Mouse (Mus musculus): ENCODE data around the gene Aldh4a1. TPM values are rescaled to one million over a fixed set of nuclear protein-coding genes. Genes with fewer than 3 reads are reported as not detected.

Gene Aldh4a1
- polyA plus RNA-seq, 2 experiments, result 29.9 to 31.1 TPM

DNA sequence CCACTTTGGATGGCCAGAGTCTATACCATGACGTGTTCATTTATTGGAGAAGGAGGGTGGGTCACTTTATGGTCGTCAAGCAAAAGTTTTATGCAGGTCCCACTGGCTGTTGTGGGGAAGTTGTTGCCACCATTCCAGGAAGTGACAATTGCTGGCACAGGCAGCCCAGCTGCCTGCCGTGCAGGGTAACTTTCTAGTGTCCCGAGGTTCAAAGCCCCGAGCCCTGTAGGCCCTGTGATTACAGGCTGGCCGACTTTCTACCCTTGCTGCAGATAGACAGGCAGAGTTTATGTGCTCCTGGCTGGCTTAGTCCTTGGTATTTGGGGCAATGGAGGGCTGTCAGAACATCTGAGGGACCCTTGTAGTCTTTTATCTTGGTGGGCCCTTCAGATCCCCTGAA lies 43.2 kb upstream of the Aldh4a1 start:
- no peaks in the 10 kb centered on the region for H3K9me3 ChIP-seq (ENCODE audit: control insufficient read depth, low read length)
- H3K27me3 ChIP-seq (ENCODE audit: control insufficient read depth, insufficient read depth, low read length), result peaks cover 27% of the 10 kb centered on the region
- no peak overlapping the region for H3K27ac ChIP-seq
- H3K4me2 ChIP-seq (ENCODE audit: low read depth), result no peak overlapping the region
- no peak overlapping the region for H3K9ac ChIP-seq (replicated peaks)
- H3K4me3 ChIP-seq (ENCODE audit: insufficient read depth in 1 of 2, low read depth in 2 of 2, low read length in 2 of 2), result no peak overlapping the region
- no peaks in the 10 kb centered on the region for H3K36me3 ChIP-seq (replicated peaks; ENCODE audit: control insufficient read depth, insufficient read depth, low read depth)
- H3K4me1 ChIP-seq (replicated peaks; ENCODE audit: control insufficient read depth in 2 of 2, insufficient read depth in 2 of 2, low read length in 1 of 2), result peaks cover 0 to 13% of the 10 kb centered on the region in 2 experiments; a peak in 2 of 4 replicates
- WGBS (ENCODE audit: insufficient replicate concordance), result 28% methylated on average over 6 of the region's 6 CpGs
- ATAC-seq (ENCODE audit: insufficient read depth), result no peak
- no peak for TF ChIP-seq CTCF (IDR thresholded peaks at IDR 0.05; ENCODE audit: low read depth)
- DNase-seq (ENCODE audit: low read depth in 3 of 3, low spot score in 3 of 3), result no peak

DNA sequence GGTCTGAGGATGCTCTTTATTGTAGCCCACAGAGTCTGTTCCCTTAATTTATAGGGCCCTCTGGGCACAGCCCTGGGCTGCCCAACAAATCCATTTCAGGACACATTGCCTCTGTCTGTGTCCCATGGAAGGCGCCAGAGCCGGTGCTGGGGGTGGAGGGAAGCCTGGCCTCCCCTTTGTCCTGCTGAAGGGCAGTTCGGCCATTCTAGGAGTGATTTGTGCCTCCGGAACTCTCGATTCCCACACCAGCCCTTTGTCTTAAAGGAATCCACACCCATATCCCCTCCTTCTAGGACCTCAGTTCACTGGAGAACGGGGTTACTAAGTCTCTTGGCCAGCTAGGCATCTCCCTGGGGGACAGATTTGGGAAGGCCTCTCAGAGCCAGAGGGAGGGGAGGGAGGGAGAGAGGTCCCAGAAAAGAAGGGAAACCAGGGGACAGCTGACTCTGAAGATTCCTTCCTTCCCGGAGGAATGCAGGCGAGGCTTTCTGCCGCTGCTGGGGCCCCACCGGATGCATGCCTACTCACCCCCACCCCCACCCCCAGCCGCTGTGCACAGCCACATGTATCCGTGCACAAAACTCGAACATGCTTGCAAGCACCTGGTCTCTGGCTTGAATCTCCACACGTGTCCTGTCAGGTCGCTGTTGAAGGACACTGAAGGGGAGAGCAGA lies 41.9 kb upstream of the Aldh4a1 start:
- Histone ChIP-seq H3K36me3 (replicated peaks; ENCODE audit: control insufficient read depth, insufficient read depth, low read depth) (no peaks in the 10 kb centered on the region), H3K4me3 (ENCODE audit: insufficient read depth in 1 of 2, low read depth in 2 of 2, low read length in 2 of 2) (no peak overlapping the region), H3K9ac (replicated peaks) (no peak overlapping the region), H3K27ac (no peak overlapping the region), H3K27me3 (ENCODE audit: control insufficient read depth, insufficient read depth, low read length) (peaks cover 14% of the 10 kb centered on the region), H3K9me3 (ENCODE audit: control insufficient read depth, low read length) (no peaks in the 10 kb centered on the region), H3K4me2 (ENCODE audit: low read depth) (peak overlapping the region; percentile 29), H3K4me1 (replicated peaks; ENCODE audit: control insufficient read depth in 2 of 2, insufficient read depth in 2 of 2, low read length in 1 of 2) (peaks cover 0 to 17% of the 10 kb centered on the region in 2 experiments; a peak in 2 of 4 replicates)
- no peak for TF ChIP-seq EP300 (IDR thresholded peaks at IDR 0.05; ENCODE audit: low read depth)
- TF ChIP-seq CTCF (IDR thresholded peaks at IDR 0.05; ENCODE audit: low read depth), result no peak
- no peak for DNase-seq (ENCODE audit: low read depth in 3 of 3, low spot score in 3 of 3)
- WGBS (ENCODE audit: insufficient replicate concordance), result 21% methylated on average over 15 of the region's 15 CpGs
- ATAC-seq (ENCODE audit: insufficient read depth), result 0 out of 2 replicates have a peak, but pooled peaks have one; percentile 17

DNA sequence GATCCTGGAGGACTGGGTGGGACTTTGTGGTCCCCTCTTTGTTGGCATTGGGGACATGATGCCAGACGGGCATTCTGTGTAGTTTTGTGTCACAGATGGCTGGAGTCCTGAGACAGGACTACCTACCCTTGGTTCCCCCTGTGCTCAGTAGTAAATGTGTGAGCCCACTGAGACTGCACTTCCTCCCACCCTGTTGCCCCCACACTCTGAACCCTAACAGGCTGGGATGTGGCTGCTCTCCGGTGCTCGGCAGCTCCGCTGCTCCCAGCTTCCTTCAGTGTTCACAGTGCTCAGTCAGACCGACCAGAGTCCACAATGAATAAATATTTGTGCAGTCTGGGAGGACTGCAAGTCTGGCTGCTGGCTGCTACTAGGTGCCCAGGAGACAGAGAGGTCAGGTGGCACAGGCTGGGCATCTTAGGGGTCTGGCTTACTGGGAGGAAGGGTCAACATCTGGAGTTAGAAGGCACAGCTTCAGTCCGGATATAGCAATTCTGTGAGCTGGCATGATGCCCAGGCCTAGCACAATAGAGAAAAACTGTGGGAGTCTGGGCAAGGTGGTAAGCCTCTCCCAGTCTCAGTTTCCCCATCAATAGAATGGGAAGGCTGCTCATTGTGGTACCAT lies 41.1 kb upstream of the Aldh4a1 start:
- Histone ChIP-seq H3K27me3 (ENCODE audit: control insufficient read depth, insufficient read depth, low read length) (peaks cover 6% of the 10 kb centered on the region), H3K36me3 (replicated peaks; ENCODE audit: control insufficient read depth, insufficient read depth, low read depth) (no peaks in the 10 kb centered on the region), H3K9me3 (ENCODE audit: control insufficient read depth, low read length) (no peaks in the 10 kb centered on the region), H3K9ac (replicated peaks) (no peak overlapping the region), H3K27ac (no peak overlapping the region), H3K4me2 (ENCODE audit: low read depth) (peak overlapping the region; percentile 29), H3K4me3 (ENCODE audit: insufficient read depth in 1 of 2, low read depth in 2 of 2, low read length in 2 of 2) (peak overlapping the region in 1 of 2 experiments; percentile 23; a peak in 1 of 4 replicates), H3K4me1 (replicated peaks; ENCODE audit: control insufficient read depth in 2 of 2, insufficient read depth in 2 of 2, low read length in 1 of 2) (peaks cover 0 to 24% of the 10 kb centered on the region in 2 experiments; a peak in 2 of 4 replicates)
- TF ChIP-seq EP300 (IDR thresholded peaks at IDR 0.05; ENCODE audit: low read depth), result no peak
- TF ChIP-seq CTCF (IDR thresholded peaks at IDR 0.05; ENCODE audit: low read depth), result no peak
- WGBS (ENCODE audit: insufficient replicate concordance), result 31% methylated on average over 6 of the region's 6 CpGs
- ATAC-seq (ENCODE audit: insufficient read depth) (no peak), DNase-seq (ENCODE audit: low read depth in 3 of 3, low spot score in 3 of 3) (no peak)

DNA sequence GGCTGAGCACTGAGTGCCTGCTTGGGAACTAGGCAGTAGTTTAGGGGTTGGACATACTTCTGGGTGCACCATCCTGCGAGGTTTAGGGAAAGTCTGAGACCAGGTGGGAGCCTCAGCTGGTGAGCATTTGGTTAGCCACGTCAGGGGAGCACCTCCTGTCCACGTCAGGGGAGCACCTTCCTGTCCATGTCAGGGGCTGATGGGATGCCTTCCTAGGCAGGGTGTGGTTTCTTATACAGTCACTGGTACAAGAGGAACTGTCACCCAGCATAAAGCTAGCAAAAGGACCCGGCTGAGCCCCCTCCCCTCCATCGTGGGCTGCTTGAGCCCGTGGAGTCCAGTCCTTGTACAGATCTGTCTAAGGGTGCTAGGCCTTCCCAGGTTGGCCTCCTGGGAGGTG lies 40.3 kb upstream of the Aldh4a1 start:
- H3K9me3 ChIP-seq (ENCODE audit: control insufficient read depth, low read length), result no peaks in the 10 kb centered on the region
- WGBS (ENCODE audit: insufficient replicate concordance), result 33% methylated on average over 6 of the region's 6 CpGs
- ATAC-seq (ENCODE audit: insufficient read depth) (no peak), DNase-seq (ENCODE audit: low read depth in 3 of 3, low spot score in 3 of 3) (no peak)
- peaks cover 0 to 28% of the 10 kb centered on the region in 2 experiments; a peak in 2 of 4 replicates for H3K4me1 ChIP-seq (replicated peaks; ENCODE audit: control insufficient read depth in 2 of 2, insufficient read depth in 2 of 2, low read length in 1 of 2)
- H3K36me3 ChIP-seq (replicated peaks; ENCODE audit: control insufficient read depth, insufficient read depth, low read depth), result no peaks in the 10 kb centered on the region
- no peaks in the 10 kb centered on the region; the same call in 1 of the 2 replicates for H3K27me3 ChIP-seq (ENCODE audit: control insufficient read depth, insufficient read depth, low read length)
- H3K4me3 ChIP-seq (ENCODE audit: insufficient read depth in 1 of 2, low read depth in 2 of 2, low read length in 2 of 2), result no peak overlapping the region
- H3K27ac ChIP-seq, result no peak overlapping the region
- TF ChIP-seq EP300 (IDR thresholded peaks at IDR 0.05; ENCODE audit: low read depth) (no peak), CTCF (IDR thresholded peaks at IDR 0.05; ENCODE audit: low read depth) (no peak)
- no peak overlapping the region for H3K9ac ChIP-seq (replicated peaks)
- no peak overlapping the region for H3K4me2 ChIP-seq (ENCODE audit: low read depth)

- H3K27ac ChIP-seq, result no peak overlapping the region
- 54% methylated on average over 3 of the region's 3 CpGs for WGBS (ENCODE audit: insufficient replicate concordance)
- no peak for DNase-seq (ENCODE audit: low read depth in 3 of 3, low spot score in 3 of 3)
- H3K36me3 ChIP-seq (replicated peaks; ENCODE audit: control insufficient read depth, insufficient read depth, low read depth), result no peaks in the 10 kb centered on the region
- H3K4me3 ChIP-seq (ENCODE audit: insufficient read depth in 1 of 2, low read depth in 2 of 2, low read length in 2 of 2), result no peak overlapping the region
- no peaks in the 10 kb centered on the region for H3K9me3 ChIP-seq (ENCODE audit: control insufficient read depth, low read length)
- no peak for TF ChIP-seq CTCF (IDR thresholded peaks at IDR 0.05; ENCODE audit: low read depth)
- no peak for TF ChIP-seq EP300 (IDR thresholded peaks at IDR 0.05; ENCODE audit: low read depth)
- no peak overlapping the region for H3K9ac ChIP-seq (replicated peaks)
- no peak overlapping the region for H3K4me2 ChIP-seq (ENCODE audit: low read depth)
- peaks cover 0 to 28% of the 10 kb centered on the region in 2 experiments; a peak in 2 of 4 replicates for H3K4me1 ChIP-seq (replicated peaks; ENCODE audit: control insufficient read depth in 2 of 2, insufficient read depth in 2 of 2, low read length in 1 of 2)
- no peaks in the 10 kb centered on the region; the same call in 1 of the 2 replicates for H3K27me3 ChIP-seq (ENCODE audit: control insufficient read depth, insufficient read depth, low read length)
- ATAC-seq (ENCODE audit: insufficient read depth), result no peak
Measured at GRCm38 (mm10) chr4:139582903-139583302, 39.8 kb upstream of the Aldh4a1 start.
